Mouse (Mus musculus): ENCODE measurements around the gene Hs2st1. TPM values are rescaled to one million over a fixed set of nuclear protein-coding genes. Genes with fewer than 3 reads are reported as not detected.
A peak's percentile ranks its signal among the peaks of the same experiment; 100 is the strongest.

The Hs2st1 gene
- total RNA-seq, 2 experiments from 2014 or later: 22.0 to 27.4 TPM

DNA sequence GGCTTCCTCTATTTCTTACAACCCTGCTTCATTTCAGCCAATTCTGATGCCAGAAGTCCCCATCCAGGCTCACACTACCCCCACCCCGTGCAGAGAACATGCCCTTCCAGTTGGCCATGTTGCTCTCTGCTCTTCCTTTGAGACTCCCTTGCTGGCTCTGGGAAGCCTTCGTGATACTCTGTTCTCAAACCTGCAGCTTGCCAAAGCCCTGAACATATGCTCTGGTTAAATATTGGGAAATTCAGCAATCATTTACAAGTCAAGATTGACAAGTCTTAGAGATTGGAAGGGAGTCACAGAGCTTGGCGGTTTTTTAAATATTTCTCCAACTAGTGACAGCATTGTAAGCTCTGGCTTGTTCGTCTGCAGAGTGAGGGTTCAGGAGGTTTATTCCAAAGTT is 183.5 kb downstream of the Hs2st1 start:
- DNase-seq: no peak

DNA sequence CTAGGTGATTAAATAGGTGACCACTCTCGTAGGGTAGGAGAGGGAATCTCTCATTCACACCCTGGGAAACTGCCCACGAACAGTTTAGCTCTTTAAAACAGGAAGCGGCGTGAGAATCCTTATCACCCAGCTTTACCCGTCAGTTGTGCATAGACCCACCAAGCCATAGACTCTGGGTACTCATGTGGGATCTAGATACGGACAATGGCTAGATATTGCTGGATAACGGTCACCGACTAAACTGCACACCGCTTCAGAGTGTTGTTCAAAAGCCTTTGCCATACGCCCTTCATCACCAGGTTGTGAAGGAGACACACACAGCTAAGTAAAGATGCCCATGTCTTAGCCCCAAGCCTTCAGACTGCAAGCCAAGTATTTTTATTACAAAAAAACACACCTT is 185.3 kb downstream of the Hs2st1 start:
- DNase-seq: no peak

DNA sequence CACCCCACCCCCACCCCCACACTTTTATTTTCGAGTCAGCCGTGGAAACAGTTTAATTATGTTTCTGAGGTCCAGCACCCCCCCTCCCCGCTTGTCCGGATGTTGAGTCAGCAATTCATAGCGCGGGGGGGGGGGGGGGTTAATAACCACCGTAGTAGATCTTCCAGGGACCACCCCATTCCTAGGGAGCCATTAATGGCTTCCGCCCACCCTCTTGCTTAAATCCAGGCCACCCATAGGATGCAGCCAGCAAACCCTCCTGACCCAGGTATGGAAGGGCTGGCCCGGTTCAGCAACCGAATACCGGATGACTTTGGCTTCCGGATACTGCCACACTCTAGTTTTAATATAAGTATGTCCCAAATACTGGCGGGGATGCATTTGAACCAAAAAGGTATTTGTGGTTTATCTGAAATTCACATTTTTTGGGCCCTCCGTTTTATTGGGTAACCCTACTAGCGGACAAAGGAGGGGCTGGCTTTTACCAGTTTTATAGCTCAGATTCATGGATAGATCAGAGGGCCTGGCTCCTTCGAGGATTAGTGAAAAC is 188.5 kb downstream of the Hs2st1 start:
- no peak for DNase-seq

DNA sequence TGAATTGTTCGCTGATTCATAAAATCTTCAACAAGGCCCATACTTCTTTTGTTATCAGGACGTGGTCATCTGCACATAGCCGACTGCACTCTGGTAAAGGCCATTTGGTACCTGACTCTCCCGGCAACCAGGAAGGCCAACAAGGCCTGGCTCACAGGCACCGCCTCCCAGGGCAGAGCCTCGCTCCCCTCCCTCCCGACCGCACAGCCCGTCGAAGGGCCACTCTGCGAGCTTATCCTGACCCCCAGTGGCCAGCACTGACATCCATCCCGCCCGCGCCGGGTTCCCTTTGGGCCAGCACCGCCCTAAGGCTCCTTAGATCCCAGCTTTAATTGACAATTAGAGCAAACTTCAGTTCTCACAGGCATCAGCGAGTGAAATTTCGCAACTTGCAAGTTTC is 189.1 kb downstream of the Hs2st1 start:
- DNase-seq: peak; percentile 78

DNA sequence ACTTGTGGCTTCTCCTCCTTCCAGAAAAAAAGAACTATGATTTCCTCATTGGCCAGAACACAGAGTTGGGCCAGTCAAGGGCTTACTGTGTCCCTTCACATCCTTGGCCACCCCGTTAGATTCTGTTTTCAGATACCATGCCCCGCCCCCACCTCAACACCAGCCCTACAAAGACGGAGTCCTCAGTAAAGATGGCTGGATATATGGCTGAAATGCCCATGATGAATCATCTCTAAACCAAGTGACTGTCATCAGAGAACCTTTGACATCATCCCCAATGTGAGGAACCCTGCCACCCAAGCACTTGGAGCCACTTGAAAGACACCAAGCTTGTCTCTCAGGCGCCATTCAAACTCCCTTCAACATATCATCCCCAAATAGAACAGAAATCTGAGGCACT is 190.2 kb downstream of the Hs2st1 start:
- no peak for DNase-seq

Other genes with a start within 250 kb of the Hs2st1 start
- 100 to 1,000 TPM; 197 to 208 TPM for gene Selenof, start 123 bp upstream of the Hs2st1 start, total RNA-seq (2021)
- 100 to 1,000 TPM; 310 to 331 TPM for gene Sh3glb1, start 150.2 kb upstream of the Hs2st1 start, total RNA-seq (2021)
- under 1 TPM; 0.20 to 0.31 TPM for gene Clca3a1, start 190.8 kb upstream of the Hs2st1 start, total RNA-seq (2021)
- not detected for gene Clca3a2, start 249.3 kb upstream of the Hs2st1 start, total RNA-seq (2021)

All from gastrocnemius, postnatal 10 days (tissue).